Mouse (Mus musculus) lung, embryonic 16.5 days (tissue): ENCODE data around the gene Mex3b. TPM values are rescaled to one million over a fixed set of nuclear protein-coding genes. Genes with fewer than 3 reads are reported as not detected.

Experiments used
- ATAC-seq: fragments of 200-750 bp; cut with Nextera tagmentation; 2 replicates; pipeline ENCODE4 v1.8.0; 2017; ENCODE audit warnings: low read depth, mild to moderate bottlenecking, moderate library complexity
- H3K27ac ChIP-seq: fragments of 300-500 bp; sonication (generic); 2 replicates; pipeline ENCODE4 v1.5.1; 2014; ENCODE audit warnings: mild to moderate bottlenecking, control low read depth, low read length
- H3K27me3 ChIP-seq: fragments of 300-500 bp; sonication (generic); 2 replicates; pipeline ENCODE4 v1.6.1; 2014; ENCODE audit warnings: low read depth, low read length, mixed read lengths; ENCODE audit not compliant: control insufficient read depth, insufficient read depth
- H3K36me3 ChIP-seq: fragments of 300-500 bp; sonication (generic); 2 replicates; pipeline ENCODE4 v1.6.1; 2014; ENCODE audit warnings: low read length; ENCODE audit not compliant: control insufficient read depth, insufficient read depth
- H3K4me1 ChIP-seq: fragments of 300-500 bp; sonication (generic); replicated peaks from 2 replicates; pipeline ENCODE4 v1.6.1; 2014; ENCODE audit warnings: low read length, mixed read lengths; ENCODE audit not compliant: control insufficient read depth, insufficient read depth
- H3K4me2 ChIP-seq: fragments of 300-500 bp; sonication (generic); 2 replicates; pipeline ENCODE4 v1.6.1; 2014; ENCODE audit warnings: low read depth, low read length, control low read depth
- H3K4me3 ChIP-seq: fragments of 300-500 bp; sonication (generic); 2 replicates; pipeline ENCODE4 v1.5.1; 2014; ENCODE audit warnings: mild to moderate bottlenecking, low read length, control low read depth
- H3K9ac ChIP-seq: fragments of 300-500 bp; sonication (generic); 2 replicates; pipeline ENCODE4 v1.6.1; 2014; ENCODE audit warnings: low read length, control low read depth
- H3K9me3 ChIP-seq: fragments of 300-500 bp; sonication (generic); 2 replicates; pipeline ENCODE4 v1.6.1; 2016; ENCODE audit warnings: low read length; ENCODE audit not compliant: control insufficient read depth
- WGBS: fragments of 180-500 bp; shearing (Covaris S2); extraction: QIAGEN DNeasy Blood & Tissue Kit; methylation state at CpG from one replicate; pipeline ENCODE4 v1.1.7; 2014; 5-methylcytosine and 5-hydroxymethylcytosine counted together
- polyA plus RNA-seq: library from polyadenylated mRNA; unstranded; fragments of >200 nt; fragmentation: Nextera tagmentation; extraction: Ambion mirVana; gene quantifications from 2 replicates; pipeline ENCODE4 v1.2.1, GENCODE M21; 2015

Gene Mex3b
- polyA plus RNA-seq, 1 experiment from 2014 or later = 8.7 TPM

DNA sequence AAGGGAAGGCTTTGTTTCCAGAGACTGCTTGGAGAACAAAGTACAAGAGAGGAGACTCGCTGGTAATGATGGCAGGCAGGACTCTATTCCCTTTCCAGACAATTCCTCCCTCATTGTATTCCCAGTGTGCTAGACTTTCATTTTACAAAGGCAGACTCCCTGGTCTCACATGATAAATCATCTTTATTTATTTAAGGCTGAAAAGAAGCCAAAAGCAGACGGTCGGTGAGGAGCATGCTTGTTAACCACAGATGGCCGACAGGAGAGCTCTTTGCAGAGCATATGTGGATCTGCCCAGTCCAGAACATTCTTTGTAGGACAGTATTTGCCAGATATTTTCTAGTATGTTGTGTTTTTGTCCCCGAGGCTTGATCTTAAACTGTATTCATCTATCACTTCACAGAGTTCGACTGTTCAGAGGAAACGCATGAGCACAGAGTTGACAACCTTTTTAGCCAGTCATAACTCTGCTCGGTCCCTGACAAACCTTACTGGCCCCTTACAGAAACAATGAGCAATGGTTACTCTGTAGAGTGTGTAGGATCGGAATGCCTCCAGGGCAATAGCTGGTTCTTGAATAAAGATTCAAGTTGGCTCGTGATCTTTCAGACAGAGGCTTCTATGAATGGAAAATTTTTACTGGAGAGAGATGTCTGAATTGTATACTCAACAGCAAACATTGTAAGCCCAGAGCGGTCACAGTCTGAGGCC is 28.0 kb upstream of the Mex3b start:
- Histone ChIP-seq H3K36me3 (no peaks in the 10 kb centered on the region), H3K9ac (no peak overlapping the region), H3K27ac (peak overlapping the region; percentile 53), H3K4me2 (0 out of 2 replicates have a peak overlapping the region, but pooled peaks have one; percentile 1), H3K9me3 (no peaks in the 10 kb centered on the region), H3K4me3 (no peak overlapping the region), H3K4me1 (peaks cover 11% of the 10 kb centered on the region), H3K27me3 (no peaks in the 10 kb centered on the region)
- peak; percentile 74 for ATAC-seq
- WGBS = 26% methylated on average over 11 of the region's 11 CpGs

- Histone ChIP-seq H3K4me3 (no peak overlapping the region), H3K27me3 (no peaks in the 10 kb centered on the region), H3K36me3 (no peaks in the 10 kb centered on the region), H3K9me3 (no peaks in the 10 kb centered on the region), H3K4me2 (no peak overlapping the region), H3K4me1 (peaks cover 11% of the 10 kb centered on the region), H3K9ac (no peak overlapping the region), H3K27ac (no peak overlapping the region)
- ATAC-seq = no peak
- WGBS = 53% methylated on average over 10 of the region's 10 CpGs
Measured at GRCm38 (mm10) chr7:82842222-82842920, 24.8 kb upstream of the Mex3b start.

GRCm38 (mm10) chr7:82850756-82851155 is 16.4 kb upstream of the Mex3b start:
- H3K4me3 ChIP-seq = no peak overlapping the region
- H3K4me1 ChIP-seq = peaks cover 9% of the 10 kb centered on the region
- WGBS = 76% methylated on average over 3 of the region's 3 CpGs
- 0 out of 2 replicates have a peak, but pooled peaks have one; percentile 28 for ATAC-seq
- H3K27ac ChIP-seq = no peak overlapping the region
- no peaks in the 10 kb centered on the region for H3K27me3 ChIP-seq
- no peaks in the 10 kb centered on the region for H3K9me3 ChIP-seq
- no peak overlapping the region for H3K4me2 ChIP-seq
- H3K9ac ChIP-seq = no peak overlapping the region
- no peaks in the 10 kb centered on the region for H3K36me3 ChIP-seq

GRCm38 (mm10) chr7:82851670-82852069 is 15.5 kb upstream of the Mex3b start:
- 89% methylated on average over 4 of the region's 4 CpGs for WGBS
- H3K4me2 ChIP-seq = no peak overlapping the region

DNA sequence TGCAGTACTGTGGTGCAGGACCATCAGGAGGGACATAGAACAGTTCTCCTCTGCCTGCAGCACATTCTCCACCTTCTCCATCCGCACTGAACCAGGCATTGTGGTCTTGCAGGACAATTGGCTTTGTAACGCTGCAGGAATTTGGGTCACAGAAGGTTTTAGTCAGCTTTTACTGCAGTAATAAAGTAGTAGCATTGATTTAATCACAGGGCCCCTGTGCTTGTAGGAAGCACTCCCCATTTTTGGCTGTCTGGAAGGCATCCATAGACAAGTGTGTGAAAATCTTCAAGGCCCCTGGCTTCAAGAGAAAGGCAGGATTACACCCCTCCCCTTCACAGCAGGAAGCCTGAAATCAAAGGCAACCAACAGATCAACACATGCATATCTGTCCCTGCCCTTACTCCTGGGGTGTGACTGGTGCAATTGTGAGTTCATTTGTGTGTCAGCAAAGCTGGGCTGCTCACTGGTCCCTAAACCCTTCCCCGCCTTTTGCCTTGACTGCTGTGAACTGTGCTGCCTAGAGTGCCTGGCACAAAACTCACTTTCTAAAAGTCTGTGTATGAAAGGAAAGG is 12.9 kb upstream of the Mex3b start:
- H3K9me3 ChIP-seq = no peaks in the 10 kb centered on the region
- peak; percentile 17; the same call in 1 of the 2 replicates for ATAC-seq
- no peak overlapping the region for H3K4me3 ChIP-seq
- H3K9ac ChIP-seq = no peak overlapping the region
- H3K36me3 ChIP-seq = no peaks in the 10 kb centered on the region
- H3K27ac ChIP-seq = peak overlapping the region; percentile 12; the same call in 1 of the 2 replicates
- no peaks in the 10 kb centered on the region for H3K27me3 ChIP-seq
- no peak overlapping the region for H3K4me2 ChIP-seq
- H3K4me1 ChIP-seq = peaks cover 12% of the 10 kb centered on the region
- WGBS = 61% methylated on average over 3 of the region's 3 CpGs

More at GRCm38 (mm10) chr7:82851670-82852069, 15.5 kb upstream of the Mex3b start:
- Histone ChIP-seq H3K9me3 (no peaks in the 10 kb centered on the region), H3K27me3 (no peaks in the 10 kb centered on the region), H3K36me3 (no peaks in the 10 kb centered on the region), H3K9ac (no peak overlapping the region), H3K27ac (no peak overlapping the region), H3K4me3 (no peak overlapping the region), H3K4me1 (peaks cover 9% of the 10 kb centered on the region)
- ATAC-seq = no peak

- Histone ChIP-seq H3K4me2 (no peak overlapping the region), H3K27ac (no peak overlapping the region), H3K4me3 (no peak overlapping the region), H3K27me3 (no peaks in the 10 kb centered on the region), H3K4me1 (peaks cover 11% of the 10 kb centered on the region), H3K9ac (no peak overlapping the region), H3K36me3 (no peaks in the 10 kb centered on the region), H3K9me3 (no peaks in the 10 kb centered on the region)
- ATAC-seq = no peak
- 14% methylated on average over 4 of the region's 4 CpGs for WGBS
Measured at GRCm38 (mm10) chr7:82858611-82859010, 8.5 kb upstream of the Mex3b start.

DNA sequence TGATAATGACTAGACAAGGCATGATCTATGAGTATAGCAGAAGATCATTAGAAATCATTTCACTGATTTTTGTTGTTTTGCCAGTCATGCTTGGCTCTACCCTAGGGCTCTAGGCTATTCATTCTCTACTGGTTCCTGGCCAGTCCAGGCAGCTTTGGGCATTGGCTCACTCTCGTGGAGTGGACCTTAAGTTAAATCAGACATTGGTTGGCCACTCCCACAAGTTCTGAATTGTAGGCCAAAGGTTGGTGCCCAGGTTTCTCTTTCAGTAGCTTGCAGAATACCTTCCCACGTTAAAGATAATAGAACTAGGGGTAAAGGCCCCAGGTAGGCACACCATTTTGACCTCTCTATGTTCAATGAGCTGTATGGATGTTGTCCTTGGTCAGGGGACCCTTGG is 6.5 kb upstream of the Mex3b start:
- Histone ChIP-seq H3K9ac (no peak overlapping the region), H3K9me3 (no peaks in the 10 kb centered on the region), H3K27ac (no peak overlapping the region), H3K36me3 (no peaks in the 10 kb centered on the region), H3K4me3 (no peak overlapping the region), H3K4me1 (peaks cover 9% of the 10 kb centered on the region), H3K27me3 (no peaks in the 10 kb centered on the region), H3K4me2 (no peak overlapping the region)
- no peak for ATAC-seq
- 75% methylated on average over 2 of the region's 2 CpGs for WGBS

DNA sequence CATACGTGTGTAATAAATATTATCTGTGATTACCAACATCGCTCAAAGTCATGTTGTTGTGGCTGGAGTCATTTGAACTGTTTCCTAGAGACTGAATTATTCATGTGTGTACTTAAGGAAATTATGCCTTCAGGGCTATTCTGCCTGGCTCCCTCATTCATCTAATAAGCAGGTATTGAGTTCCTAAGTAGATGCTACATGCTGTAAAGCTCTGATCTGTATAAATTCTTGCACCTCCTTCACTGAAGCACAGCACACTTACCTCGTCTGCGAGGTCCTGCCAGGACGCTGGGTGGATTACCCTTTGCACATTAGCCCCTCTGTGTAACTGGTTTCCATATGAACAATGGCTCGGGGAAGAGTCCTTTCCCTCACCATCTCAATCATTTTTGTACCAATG is 3.8 kb upstream of the Mex3b start:
- ATAC-seq = no peak
- Histone ChIP-seq H3K4me3 (no peak overlapping the region), H3K27me3 (no peaks in the 10 kb centered on the region), H3K36me3 (no peaks in the 10 kb centered on the region), H3K9ac (no peak overlapping the region), H3K4me2 (no peak overlapping the region), H3K4me1 (peaks cover 8% of the 10 kb centered on the region), H3K9me3 (no peaks in the 10 kb centered on the region), H3K27ac (no peak overlapping the region)
- 65% methylated on average over 6 of the region's 6 CpGs for WGBS

GRCm38 (mm10) chr7:82864260-82864990 is 2.7 kb upstream of the Mex3b start:
- ATAC-seq = no peak
- Histone ChIP-seq H3K27me3 (no peaks in the 10 kb centered on the region), H3K9ac (peak overlapping the region; percentile 88), H3K4me1 (peaks cover 14% of the 10 kb centered on the region), H3K9me3 (no peaks in the 10 kb centered on the region), H3K4me3 (peak overlapping the region; percentile 87; the same call in 1 of the 2 replicates), H3K4me2 (peak overlapping the region; percentile 97), H3K36me3 (no peaks in the 10 kb centered on the region), H3K27ac (peak overlapping the region; percentile 19; the same call in 1 of the 2 replicates)
- WGBS = 37% methylated on average over 8 of the region's 8 CpGs
